Mouse (Mus musculus) embryonic facial prominence, embryonic 10.5 days (tissue): ENCODE measurements at regions not wholly inside any gene's neighbourhood (a gene's known extent, or its start where the extent isn't known, plus 50 kb on each side); places are given as distances from the start of the nearest gene placed in this dataset.

Experiments
- DNase-seq: peaks from one replicate; pipeline ENCODE4 v3.0.0-alpha.2; 2017; ENCODE audit warnings: low spot score
- H3K27ac ChIP-seq: fragments of 300-500 bp; sonication (generic); replicated peaks from 2 replicates; pipeline ENCODE4 v1.5.1; 2016; ENCODE audit warnings: mild to moderate bottlenecking
- H3K27me3 ChIP-seq: fragments of 300-500 bp; sonication (generic); replicated peaks from 2 replicates; pipeline ENCODE4 v1.6.1; 2016; ENCODE audit warnings: low read depth, mild to moderate bottlenecking; ENCODE audit not compliant: poor library complexity, severe bottlenecking
- H3K36me3 ChIP-seq: fragments of 300-500 bp; sonication (generic); replicated peaks from 2 replicates; pipeline ENCODE4 v1.6.1; 2016; ENCODE audit warnings: mild to moderate bottlenecking, moderate library complexity
- H3K4me1 ChIP-seq: fragments of 300-500 bp; sonication (generic); 2 replicates; pipeline ENCODE4 v1.6.1; 2016
- H3K4me3 ChIP-seq: fragments of 300-500 bp; sonication (generic); 2 replicates; pipeline ENCODE4 v1.5.1; 2016; ENCODE audit warnings: mild to moderate bottlenecking, moderate library complexity
- H3K9me3 ChIP-seq: fragments of 300-500 bp; sonication (generic); 2 replicates; pipeline ENCODE4 v1.6.1; 2016; ENCODE audit warnings: mild to moderate bottlenecking
- WGBS: fragments of 180-500 bp; shearing (Covaris S2); methylation state at CpG from one replicate; pipeline ENCODE4 v1.1.7; 2016; 5-methylcytosine and 5-hydroxymethylcytosine counted together
- microRNA counts: library from miRNA; unstranded; fragments of <30 nt; microRNA quantifications from one replicate; lab custom pipeline; 2017
- microRNA-seq: library from miRNA; unstranded; fragments of <30 nt; microRNA quantifications from one replicate; pipeline ENCODE4, GENCODE M21; 2017

GRCm38 (mm10) chr9:41212943-41213529 is 51.5 kb upstream of the Ubash3b start:
- peak overlapping the region; percentile 36 for H3K4me3 ChIP-seq
- WGBS = 39% methylated on average over 14 of the region's 14 CpGs

GRCm38 (mm10) chr9:41212303-41212901 is 50.9 kb upstream of the Ubash3b start:
- Histone ChIP-seq H3K36me3 (no peaks in the 10 kb centered on the region), H3K27ac (peak overlapping the region; percentile 91), H3K4me1 (peaks cover 49% of the 10 kb centered on the region), H3K9me3 (no peaks in the 10 kb centered on the region), H3K4me3 (peak overlapping the region; percentile 36), H3K27me3 (no peaks in the 10 kb centered on the region)
- DNase-seq = peak; percentile 90
- WGBS = 1% methylated on average over 7 of the region's 7 CpGs

More at GRCm38 (mm10) chr9:41212943-41213529, 51.5 kb upstream of the Ubash3b start:
- Histone ChIP-seq H3K27me3 (no peaks in the 10 kb centered on the region), H3K27ac (peak overlapping the region; percentile 91), H3K9me3 (no peaks in the 10 kb centered on the region), H3K4me1 (peaks cover 49% of the 10 kb centered on the region), H3K36me3 (no peaks in the 10 kb centered on the region)
- peak; percentile 36 for DNase-seq

- Histone ChIP-seq H3K4me3 (peak overlapping the region; percentile 36), H3K4me1 (peaks cover 54% of the 10 kb centered on the region), H3K36me3 (no peaks in the 10 kb centered on the region), H3K27me3 (no peaks in the 10 kb centered on the region), H3K27ac (peak overlapping the region; percentile 91), H3K9me3 (no peaks in the 10 kb centered on the region)
- DNase-seq = no peak
- 26% methylated on average over 10 of the region's 10 CpGs for WGBS
These were observed 50.4 kb upstream of the Ubash3b start for GRCm38 (mm10) chr9:41211865-41212302.

MicroRNAs encoded in the stretch of these regions (microRNA counts, 519-probe panel; counts per million panel counts)
- microRNA mmu-miR-100 (lab: Ali Mortazavi, UCI) (5,698 counts per million, percentile 92 among the panel's probes with 10 or more counts), microRNA mmu-miR-125b-3p (lab: Ali Mortazavi, UCI) (3,249 counts per million, percentile 71 among the panel's probes with 10 or more counts)

Small RNA genes lying in the stretch of these regions (microRNA-seq; reads per million reads assigned to microRNA genes)
- gene Mir100 (12,593 reads per million, percentile 96 among the genes with 10 or more reads in this experiment), gene Mir125b-1 (1,398 reads per million, percentile 77 among the genes with 10 or more reads in this experiment), gene Mirlet7a-2 (12.8 reads per million, percentile 24 among the genes with 10 or more reads in this experiment)
